Mouse (Mus musculus) frontal cortex, postnatal 14 days (tissue): Measurements from ENCODE around the gene Atg16l2.

Source experiments
- DNase-seq, 2 experiments: peaks; one replicate each; pipeline ENCODE4 v3.0.0; 2022; ENCODE audit warnings: low spot score in 2 of 2

Gene Atg16l2

DNA sequence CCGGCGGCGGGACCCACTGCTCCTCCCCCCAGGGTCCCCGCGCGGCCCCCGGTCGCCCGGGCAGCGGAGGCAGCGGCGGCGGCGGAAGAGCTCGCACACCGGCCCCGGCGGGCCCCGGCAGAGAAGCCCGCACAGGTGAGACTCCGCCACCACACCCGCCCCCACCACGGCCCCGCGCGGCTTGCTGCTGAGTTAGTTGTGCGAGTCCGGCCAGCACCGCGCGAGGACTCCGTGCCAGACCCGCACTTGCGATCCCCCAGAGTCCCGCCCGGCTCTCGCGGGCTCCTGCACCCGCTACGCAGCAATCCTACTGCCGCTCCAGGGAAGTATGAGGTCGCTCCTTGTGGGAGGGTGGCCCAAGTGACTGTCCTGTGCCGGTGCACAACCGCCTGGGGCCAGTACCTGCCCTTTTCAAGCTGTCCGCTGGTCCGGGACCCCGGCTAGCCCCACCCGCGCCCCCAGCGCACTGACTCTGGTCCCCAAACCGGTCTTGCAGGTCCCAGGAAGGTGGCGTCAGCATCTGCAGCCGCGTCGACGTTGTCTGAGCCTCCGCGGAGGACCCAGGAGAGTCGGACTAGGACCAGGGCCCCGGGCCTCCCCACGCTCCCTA, 19.3 kb upstream of the Atg16l2 start:
- DNase-seq: peak in 1 of 2 experiments; percentile 16

DNA sequence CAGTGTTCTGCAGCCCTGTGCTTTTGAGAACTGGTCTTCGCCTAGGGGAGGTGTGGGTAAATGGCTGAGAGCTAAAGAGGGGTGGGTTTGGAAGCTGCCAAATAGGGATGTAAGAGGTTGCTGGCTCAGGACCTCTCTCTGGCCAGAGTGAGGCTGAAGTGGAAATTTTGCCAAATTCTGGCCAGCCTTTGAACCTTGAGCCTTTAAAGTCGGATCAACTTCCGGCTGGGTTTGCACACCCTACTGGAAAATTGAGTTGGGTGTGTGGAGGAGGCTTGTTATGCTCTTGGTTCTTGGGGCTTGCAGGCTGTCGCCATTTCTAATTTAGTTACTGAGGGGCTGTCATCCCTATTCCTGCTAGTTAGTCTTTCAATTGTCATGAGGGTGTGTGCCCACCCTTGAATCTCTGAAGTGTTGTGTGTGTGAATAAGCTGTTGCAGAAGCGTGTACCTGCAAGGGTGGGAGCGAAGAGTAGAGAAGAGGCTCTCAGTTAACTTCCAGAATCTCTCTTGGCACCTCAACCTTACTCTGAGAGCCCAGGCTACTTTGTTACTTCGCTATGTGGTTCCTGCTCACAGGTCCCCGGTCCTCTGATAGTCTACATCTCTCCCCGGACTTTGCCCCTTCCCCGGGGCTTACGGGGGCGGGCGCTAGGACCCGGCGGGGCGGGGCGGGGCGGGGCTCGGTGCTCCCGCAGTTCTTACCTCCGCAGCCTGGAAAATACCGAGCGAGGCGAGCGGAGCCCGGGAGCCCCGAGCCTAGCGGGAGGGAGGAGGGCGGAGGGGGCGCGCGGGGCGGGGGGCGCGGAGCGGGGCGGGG, 18.6 kb upstream of the Atg16l2 start:
- DNase-seq: peak in 1 of 2 experiments; percentile 15

DNA sequence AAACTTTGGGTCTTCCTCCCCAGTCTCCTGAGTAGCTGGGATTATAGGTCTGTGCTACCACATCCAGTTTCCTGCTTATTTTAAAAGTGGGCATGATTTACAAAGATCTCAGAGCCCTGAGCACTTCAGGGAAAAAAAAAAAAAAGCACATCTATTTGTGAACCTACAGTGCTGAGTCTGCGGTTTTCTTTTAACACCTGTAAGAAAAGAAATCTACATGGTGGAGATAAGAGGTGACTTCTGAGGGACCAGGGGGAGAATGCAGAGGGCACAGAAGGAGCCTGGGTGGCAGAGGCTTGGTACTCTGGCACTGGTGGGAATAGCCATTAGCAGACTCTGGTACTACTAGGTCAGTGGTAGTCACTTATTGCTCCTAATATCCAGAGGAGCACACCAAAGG, 17.7 kb upstream of the Atg16l2 start:
- no peak for DNase-seq

DNA sequence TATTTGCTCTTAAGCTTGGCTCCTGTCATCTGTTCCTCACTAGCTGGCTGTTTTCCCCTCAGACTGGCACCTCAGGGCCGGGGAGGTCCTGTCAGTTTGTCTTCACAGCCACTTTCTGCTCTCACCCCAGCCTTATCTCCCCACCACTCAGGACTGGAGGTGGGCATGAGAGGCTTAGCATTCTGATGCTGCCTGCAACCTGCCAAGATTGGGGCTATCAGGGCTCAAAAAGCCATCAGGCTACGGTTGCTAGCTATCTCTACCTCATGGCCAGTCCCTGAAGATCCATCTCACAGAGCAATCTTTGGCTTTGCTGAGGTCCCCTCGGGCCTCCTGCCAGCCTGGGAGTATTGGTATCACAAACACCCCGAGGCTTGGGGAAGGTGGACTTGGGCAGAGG, 16.8 kb upstream of the Atg16l2 start:
- no peak for DNase-seq

DNA sequence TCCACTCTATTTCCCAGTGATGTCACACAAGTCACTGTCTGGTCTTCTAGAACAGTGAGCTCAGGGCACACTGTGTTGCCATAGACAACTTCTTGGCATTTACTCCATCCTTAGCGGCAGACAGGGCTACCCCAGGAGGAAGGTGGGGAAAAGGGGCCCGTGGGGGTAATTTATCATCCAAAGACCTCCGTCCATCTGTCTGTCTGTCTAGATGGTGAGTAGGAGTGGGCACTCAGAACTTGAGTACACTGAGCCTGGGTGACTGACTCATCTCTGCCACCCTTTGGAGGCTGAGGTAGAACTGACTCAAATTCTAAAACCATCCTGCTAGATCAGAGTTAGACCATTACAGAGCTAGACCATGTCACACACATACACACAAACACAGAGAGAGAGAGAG, 15.0 kb upstream of the Atg16l2 start, which contains the start of gene Stard10:
Stard10 (plus strand) TSS at position 73 of the 400 bp plus-strand sequence.
- no peak for DNase-seq

DNA sequence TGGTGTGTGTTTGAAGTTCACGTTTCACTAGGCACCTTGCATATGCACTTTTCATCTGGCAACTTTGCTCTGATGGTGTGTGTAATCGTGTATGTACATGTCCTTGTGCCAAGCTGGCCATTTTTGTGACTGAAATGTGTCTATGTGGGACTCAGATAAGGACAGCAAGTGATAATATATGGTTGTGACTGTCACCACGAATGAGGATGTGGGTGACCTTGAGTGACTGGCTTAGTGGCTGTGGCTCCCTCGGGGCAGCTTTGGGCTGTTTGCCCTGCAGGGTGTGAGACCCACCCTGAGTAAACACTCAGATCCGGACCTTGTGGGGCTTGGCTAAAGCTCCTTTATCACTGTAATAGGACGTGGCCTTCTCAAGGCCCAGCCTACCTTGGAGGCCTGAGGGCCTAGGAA, 14.5 kb upstream of the Atg16l2 start:
- DNase-seq: no peak

DNA sequence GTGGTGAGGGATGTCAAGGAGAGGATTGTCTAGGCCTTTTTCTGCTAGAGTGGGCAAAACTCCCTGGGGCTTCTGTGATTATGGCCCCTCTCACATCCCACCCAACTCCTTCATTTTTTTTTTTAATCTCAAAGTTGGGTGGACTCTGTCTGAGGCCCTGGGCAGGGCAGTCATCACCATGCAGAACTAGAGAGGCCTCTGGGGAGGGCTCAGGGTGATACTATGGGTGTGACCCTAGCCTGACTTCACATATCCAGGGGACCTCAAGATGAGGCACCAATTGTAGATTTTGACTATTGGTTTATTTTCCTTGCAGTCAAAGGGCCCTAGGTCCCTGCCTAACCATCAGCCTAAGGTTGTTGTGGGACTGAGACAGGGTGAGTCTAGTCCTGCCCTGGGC, 13.6 kb upstream of the Atg16l2 start:
- DNase-seq: no peak

DNA sequence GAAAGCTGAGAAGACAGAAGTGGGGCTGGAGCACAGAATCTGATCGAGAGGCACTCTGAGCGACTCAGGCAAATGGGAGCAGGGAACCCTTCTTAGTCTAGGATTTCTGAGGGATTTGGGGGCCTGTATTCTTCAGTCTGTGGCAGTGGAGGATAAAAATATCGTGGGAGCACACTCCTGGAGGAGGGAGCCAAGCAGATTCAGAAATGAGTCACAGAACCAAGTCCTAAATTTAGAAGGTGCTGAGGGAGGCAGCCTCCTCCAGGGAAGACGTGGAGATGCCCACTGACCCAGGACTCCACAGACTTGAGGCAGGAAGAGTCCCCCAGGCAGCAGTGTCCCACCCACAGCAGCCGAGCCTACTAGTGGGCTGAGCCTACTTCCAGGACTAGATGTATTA, 12.3 kb upstream of the Atg16l2 start:
- DNase-seq: no peak

DNA sequence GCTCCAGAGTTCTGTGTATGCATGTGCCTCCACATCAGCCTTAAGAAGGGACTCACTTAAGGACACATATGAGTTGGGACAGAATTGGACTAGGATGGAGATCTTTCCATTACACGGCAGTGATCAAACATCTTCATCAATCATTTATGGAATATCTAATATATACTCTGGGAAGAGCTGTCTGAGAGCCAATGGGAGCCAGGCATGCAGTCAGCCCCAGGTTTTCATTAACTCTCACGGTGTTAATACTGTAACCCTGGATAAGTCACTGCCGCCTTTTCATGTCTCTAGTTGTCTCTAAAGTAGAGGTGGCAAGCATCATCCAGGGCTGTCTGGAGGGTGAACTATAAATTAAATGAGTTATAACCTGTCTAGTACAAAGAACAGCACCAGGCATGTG, 11.0 kb upstream of the Atg16l2 start:
- no peak for DNase-seq

DNA sequence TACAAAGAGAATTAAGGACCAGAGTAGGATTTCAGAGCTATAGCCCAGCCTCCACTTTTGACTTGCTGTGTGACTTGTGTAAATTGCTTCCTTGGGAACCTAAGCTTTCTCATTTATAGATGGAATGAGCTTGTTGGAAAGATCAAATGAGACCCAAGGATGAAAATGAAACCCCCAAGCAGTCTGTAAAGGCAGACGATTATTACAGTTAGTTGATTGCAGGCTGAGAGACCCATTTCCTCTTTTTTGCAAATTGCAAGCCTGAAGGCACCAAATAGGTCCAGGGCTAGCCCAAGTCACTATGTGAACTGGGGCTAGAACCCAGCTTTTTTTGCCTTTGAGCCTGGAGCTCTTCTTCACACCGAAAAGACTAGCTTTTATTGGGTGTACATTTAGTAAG, 9.0 kb upstream of the Atg16l2 start:
- DNase-seq: no peak

DNA sequence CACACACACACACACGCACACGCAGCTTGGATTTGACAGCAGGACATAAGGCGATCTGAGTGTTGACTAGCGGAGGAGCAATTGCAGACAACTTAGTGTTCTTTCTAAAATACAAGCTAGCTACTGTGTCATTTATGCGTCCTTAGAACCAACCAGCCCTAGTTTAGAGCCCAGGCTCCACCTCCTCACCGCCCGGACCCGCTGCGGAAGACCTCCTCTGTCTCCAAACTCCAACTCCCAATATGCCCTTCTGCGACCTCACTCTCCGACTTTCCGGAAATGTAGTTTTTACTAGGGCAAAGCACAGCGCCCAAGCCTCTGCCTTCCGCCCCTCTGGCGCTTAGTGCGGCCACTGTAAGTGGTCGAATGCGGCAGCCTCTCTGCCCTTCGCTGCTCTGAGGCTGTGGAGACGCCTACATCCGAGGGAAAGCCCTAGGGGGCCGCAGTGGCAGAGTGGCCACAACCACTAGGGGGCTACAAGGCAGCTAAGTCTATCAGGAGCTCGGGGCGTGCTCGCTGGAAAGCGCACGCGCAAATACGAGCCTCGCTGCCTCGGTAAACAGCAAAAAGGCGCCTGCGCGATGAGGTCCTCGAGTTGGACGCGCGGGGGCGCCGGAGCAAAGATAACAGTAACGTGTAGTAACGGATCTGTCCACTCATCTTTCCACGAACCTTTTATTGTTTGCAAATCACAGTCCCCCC, 8.4 kb upstream of the Atg16l2 start:
- peak; percentile 96 for DNase-seq

DNA sequence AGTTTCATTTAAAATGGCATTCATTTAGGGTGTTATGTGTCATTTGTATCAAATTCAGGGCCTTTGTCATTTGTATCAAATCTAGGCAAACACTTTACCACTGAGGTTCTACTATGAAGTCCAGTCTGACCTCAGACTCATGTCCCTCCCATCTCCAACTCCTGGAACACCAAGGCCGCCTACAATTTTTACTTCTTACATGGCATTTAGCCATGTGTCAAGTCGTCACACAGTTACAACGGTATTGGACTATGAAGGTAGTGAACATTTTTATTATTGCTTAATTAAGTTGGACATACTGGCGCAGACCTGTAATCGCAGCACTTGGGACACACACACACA, 7.9 kb upstream of the Atg16l2 start:
- DNase-seq: no peak

DNA sequence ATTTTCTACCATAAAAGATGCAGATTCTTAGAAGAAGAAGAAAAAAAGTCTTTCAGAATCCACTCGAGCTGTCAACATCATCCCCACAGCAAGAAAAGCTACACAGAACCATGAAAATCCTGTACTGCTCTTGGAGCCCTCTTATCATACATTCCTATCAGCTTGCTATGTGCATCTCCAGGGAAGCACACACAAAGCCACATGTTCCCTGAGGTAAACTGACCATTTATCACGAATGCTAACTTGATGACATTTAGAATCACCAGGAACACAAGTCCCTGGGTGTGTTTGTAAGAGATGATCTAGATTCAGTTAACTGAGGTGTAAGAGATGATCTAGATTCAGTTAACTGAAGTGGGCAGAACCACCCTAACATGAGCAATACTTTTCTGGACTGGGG, 4.8 kb upstream of the Atg16l2 start:
- no peak for DNase-seq

DNA sequence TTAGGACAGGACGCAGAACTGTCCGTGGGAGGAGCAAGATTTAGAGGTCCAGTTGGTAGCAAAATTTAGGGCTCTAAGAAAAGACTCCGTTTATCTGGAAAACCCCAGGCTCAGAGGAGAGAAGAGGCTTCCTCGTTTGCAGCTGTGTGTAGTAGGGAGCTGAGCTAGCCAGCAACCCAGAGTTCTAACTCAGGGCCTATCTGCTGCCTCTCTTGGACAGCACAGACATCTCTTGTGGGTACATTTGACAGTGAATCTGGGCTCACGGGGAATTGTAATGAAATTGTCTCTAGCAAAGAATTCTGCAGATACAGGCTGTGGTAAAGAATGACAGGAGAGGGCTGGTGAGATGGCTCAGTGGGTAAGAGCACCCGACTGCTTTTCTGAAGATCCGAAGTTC, 640 bp upstream of the Atg16l2 start:
- no peak for DNase-seq

DNA sequence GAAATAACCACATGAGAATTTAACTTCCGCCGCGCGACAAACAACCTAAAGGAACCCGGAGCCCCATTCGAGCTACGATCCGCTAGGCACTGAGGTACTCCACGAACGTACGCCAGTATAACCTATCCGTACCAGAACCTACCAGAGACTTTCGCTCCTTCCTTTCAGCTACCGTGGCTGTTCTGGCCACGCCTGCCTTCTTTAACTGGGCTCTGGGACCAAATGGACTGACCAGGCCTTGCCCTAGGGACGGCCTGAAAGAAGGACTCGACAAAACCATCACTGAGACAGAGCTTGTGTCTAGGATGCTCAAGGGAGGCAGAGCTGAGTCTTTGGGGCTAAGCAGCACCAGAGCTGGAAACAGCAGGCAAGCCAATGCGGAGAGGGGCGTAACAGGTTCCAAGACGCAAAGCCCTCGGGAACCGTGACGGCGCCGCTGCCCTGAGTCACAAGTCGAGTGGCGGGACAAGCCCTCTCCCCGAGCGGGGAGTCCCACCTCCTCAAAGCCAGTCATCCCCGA, 630 bp downstream of the Atg16l2 start:
- no peak for DNase-seq

DNA sequence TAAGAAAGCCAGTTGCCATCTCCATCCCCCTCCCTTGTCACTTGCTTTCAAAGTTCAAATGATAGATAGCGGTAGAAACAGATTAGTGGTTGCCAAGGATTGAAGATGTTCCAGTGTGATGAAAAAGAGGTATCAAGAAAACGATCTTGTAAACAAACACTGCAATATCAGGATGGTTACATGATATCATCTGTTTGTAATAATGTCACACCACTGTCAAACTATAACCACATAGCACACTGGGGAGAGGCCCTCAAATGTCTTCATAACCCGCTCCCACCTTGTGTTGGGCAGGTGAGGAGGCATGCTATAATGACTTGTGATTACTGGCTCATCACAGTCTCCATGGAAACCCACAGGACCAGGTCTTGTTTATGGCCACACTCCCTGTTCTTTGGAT, 3.7 kb downstream of the Atg16l2 start:
- no peak for DNase-seq

DNA sequence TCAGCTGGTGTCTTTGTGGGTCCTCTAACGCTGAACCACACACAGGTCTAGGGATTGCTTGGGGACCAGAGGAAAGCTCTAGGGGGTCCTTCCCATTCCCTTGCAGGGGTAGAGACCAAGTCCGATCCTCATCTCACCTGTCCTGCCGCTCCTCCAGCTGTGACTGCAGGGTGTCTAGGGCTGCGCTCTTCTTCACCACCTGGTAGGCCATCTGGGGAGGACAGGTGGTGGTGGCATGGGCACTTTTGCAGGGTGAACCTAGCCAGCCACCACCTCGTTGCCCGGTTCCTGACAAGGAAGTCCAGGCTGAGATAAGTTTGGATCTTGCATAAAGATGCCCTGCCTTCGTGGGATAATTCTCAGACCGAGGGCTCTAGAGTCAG, 5.0 kb downstream of the Atg16l2 start:
- DNase-seq: no peak

DNA sequence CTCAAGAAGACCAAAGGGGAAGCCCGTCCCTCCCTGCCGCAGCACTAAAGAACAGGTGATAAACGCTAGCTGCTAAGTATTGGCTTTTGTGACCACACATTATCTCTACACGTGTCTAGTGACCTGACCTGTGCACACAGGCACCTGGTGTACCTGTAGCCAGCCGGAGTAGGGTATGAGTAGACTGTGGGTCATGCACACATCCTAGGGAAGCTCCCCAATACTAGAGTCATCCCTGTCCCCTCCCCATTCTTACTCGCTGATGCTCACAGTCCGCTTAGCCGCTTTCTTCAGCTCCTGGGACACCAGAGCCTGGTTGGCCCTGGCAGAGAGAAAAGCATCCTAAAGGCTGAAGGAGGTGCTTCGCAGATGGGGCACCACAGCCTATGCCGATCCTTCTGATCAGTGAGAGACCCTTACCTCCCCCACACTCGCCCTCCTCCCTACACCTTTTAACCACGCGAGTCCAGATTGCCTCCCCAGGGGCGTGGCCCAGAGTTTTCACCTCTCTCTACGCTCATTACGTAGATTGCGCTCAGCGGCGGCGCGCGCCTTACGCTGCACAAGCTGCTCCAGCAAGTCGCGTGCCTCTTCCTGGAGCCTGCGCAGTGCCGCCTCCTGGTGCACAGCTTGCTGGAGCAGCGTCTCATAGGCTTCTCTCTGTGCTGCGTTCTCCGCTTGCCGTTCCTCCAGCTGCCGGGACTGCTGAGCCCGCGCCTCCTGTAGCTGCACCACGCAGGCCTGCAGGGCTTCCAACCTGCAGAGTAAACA, 5.6 kb downstream of the Atg16l2 start:
- peak; percentile 83 to 84 for DNase-seq

DNA sequence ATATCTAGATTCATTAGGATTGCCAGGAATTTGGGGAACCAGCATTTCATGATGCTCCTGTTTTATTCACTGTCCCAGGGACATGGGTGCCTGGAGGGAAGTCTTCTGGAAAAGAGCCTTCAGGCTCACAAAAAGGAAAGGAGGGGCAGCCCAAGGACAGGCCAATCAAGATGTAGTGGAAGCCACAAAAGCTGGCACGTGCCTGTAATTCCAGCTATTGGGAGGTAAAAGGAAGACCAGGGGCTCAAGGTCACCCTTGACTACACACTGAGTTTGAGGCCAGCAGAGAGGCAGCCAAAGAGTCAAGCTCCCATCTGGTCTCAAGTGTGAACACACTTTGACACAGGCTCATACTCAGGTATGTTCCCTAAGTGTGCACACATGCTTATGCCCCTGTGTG, 6.6 kb downstream of the Atg16l2 start:
- DNase-seq: no peak

DNA sequence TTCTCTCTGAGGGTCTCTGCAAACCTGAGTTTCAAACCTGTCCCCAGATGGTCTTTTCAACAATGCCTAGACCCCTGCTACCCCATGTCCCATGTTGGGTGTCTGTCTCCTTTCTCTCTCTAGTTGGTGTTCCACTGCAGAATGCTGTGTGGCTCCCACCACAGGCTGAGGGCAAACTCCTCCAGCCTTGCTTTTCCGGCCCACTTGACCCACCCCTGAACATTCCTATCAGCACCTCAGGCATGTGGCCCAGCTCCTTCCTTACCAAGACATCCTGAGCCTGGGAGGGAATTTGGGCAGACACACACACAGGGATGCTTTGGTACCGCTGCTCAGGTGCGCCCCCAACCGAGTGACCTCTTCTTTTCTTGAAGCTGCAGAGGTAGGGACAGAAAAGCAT, 8.4 kb downstream of the Atg16l2 start:
- no peak for DNase-seq

DNA sequence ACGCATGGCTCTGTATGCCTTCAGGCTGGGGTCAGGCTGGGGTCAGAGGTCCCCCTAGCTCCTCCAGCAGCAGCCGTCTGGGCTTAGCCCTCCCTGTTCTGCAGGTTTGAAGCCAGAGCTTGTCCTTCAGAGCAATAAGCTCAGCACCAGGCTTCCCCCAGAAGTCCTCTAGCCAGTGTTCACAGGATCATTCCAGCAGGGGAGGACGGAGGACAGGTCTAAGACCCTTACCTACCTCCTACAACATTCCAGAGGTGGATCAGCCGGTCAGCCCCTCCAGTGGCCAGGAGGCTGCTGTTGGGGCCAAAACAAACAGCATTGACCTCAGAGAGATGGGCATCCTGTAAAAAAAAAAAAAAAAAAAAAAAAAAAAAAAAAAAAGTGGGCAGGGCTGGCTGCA, 8.9 kb downstream of the Atg16l2 start:
- DNase-seq: no peak

DNA sequence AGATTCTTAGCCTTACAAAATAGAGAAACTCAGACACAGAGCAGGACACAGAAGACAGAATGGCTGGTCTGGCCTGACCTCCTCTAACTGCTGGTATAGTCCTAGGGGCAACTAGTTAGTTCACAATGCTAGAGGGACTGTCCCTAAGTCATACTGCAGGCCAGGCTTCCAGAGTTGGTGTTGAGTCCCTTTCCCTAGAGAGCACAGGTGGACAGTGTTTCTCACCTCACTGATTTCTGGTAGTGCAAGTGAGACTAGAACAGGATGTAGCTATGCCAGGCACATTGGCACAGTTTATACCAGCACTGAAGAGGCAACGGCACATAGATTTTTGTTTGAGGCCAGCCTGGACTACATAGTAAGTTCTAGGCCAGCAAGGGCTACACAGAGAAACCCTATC, 9.4 kb downstream of the Atg16l2 start:
- no peak for DNase-seq
